Mouse (Mus musculus) inflammation-experienced regulatory T-cells, adult 16 weeks (primary cell): ENCODE results near the gene Cachd1. TPM values are rescaled to one million over a fixed set of nuclear protein-coding genes. Genes with fewer than 3 reads are reported as not detected.

Experiments used
- polyA plus RNA-seq: library from polyadenylated mRNA; unstranded; fragments of 100-300 nt; shearing (Covaris generic); gene quantifications from one replicate; pipeline ENCODE4 v1.2.1, GENCODE M21; 2017

The Cachd1 gene
- not detected for polyA plus RNA-seq

GRCm38 (mm10) chr4:100776043-100776870 is at the start of gene Cachd1:
TSS of gene Cachd1 (plus strand) at chr4:100776675.

GRCm38 (mm10) chr4:101020596-101020995 is 244.1 kb downstream of the Cachd1 start, which contains the start of gene Gm10577:
TSS of gene Gm10577 (minus strand) at chr4:101020696.

GRCm38 (mm10) chr4:101068786-101069153 is 292.3 kb downstream of the Cachd1 start, which contains the start of gene Raver2:
TSS of gene Raver2 (plus strand) at chr4:101068983.

Other genes with a start within 250 kb of the Cachd1 start
- gene Gm10577, start 244.0 kb downstream of the Cachd1 start, polyA plus RNA-seq: not detected